Mouse (Mus musculus): ENCODE data around the gene 4930438A08Rik.

- TF ChIP-seq POLR2A (IDR thresholded peaks at IDR 0.05; ENCODE audit: borderline replicate concordance, insufficient read depth, low read length) (no peak), CTCF (IDR thresholded peaks at IDR 0.05; ENCODE audit: borderline replicate concordance, insufficient read depth, low read depth, low read length) (no peak)
Observed at GRCm38 (mm10) chr11:58257816-58258215, 16.8 kb upstream of the 4930438A08Rik start.
